Mouse (Mus musculus): Measurements from ENCODE around the gene Pxk. TPM values are rescaled to one million over a fixed set of nuclear protein-coding genes. Genes with fewer than 3 reads are reported as not detected.
A peak's percentile ranks its signal among the peaks of the same experiment; 100 is the strongest.

Pxk gene
- polyA plus RNA-seq, 1 experiment from 2014 or later: 38.3 TPM

DNA sequence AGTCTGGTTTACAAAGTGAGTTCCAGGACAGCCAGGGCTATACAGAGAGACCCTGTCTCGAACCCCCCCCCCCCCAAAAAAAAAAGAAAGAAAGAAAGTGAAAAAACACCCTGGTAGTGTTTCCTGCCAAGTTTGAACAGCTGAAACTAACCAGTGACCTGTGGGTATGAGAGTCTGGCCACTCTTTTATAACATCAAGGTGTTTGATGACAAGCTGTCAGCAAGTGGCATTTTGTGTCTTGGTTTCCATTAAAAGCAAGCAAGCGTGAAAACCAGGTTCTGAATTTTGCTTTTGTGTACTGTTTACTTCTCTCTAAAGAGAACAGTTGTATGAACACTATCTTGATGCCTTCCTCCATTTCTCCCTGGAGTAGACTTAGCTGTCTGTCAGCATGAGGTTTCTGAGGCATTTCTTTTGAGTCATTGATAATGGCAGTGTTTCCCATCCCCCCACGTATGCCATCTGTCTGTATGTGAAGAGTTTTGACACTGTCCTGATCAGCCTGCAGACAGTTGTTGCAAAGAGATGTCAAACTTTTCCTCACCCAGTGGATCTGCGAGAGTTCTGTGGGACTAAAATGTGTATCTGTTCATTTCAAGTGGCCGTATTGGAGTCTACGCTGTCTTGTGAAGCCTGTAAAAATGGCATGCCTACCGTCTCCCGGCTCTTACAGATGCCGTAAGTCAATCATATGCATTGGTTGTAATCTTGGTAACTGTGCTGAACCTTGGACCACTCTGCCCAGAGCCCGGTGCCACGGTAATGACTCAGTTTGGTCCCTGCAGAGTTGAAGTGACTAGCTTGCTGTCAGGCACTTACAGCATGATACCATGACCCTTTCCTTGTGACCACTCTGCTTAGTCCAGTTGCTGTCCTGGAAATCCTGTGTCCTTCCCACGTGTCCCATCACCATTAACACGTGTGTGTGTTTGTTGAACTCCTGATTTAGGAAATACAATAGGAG lies 47.9 kb downstream of the Pxk start:
- H3K27ac ChIP-seq (ENCODE audit: low read length): peak overlapping the region; percentile 3; the same call in 1 of the 2 replicates
- H3K9ac ChIP-seq (ENCODE audit: low read length): no peak overlapping the region
- no peak overlapping the region for H3K4me2 ChIP-seq (ENCODE audit: low read depth, low read length)
- peak; percentile 32; the same call in 1 of the 2 replicates for ATAC-seq (replicated peaks; ENCODE audit: extremely low read depth, insufficient read depth, low FRiP score)
- H3K4me3 ChIP-seq (ENCODE audit: low read length): no peak overlapping the region
- peaks cover 32% of the 10 kb centered on the region for H3K36me3 ChIP-seq (ENCODE audit: control insufficient read depth, insufficient read depth)
- H3K4me1 ChIP-seq (ENCODE audit: control insufficient read depth, insufficient read depth, low read length): 0 out of 2 replicates have a peak, but pooled peaks cover 5% of the 10 kb centered on the region
- 53% methylated on average over 13 of the region's 13 CpGs for WGBS
- no peaks in the 10 kb centered on the region for H3K9me3 ChIP-seq (replicated peaks; ENCODE audit: control insufficient read depth, low read length)
- H3K27me3 ChIP-seq (ENCODE audit: control insufficient read depth, insufficient read depth, low read length): no peaks in the 10 kb centered on the region

- H3K27me3 ChIP-seq (ENCODE audit: control insufficient read depth, insufficient read depth, low read length): no peaks in the 10 kb centered on the region
- no peak overlapping the region for H3K4me3 ChIP-seq (ENCODE audit: low read length)
- H3K4me1 ChIP-seq (ENCODE audit: control insufficient read depth, insufficient read depth, low read length): 0 out of 2 replicates have a peak, but pooled peaks cover 5% of the 10 kb centered on the region
- no peak overlapping the region for H3K4me2 ChIP-seq (ENCODE audit: low read depth, low read length)
- H3K36me3 ChIP-seq (ENCODE audit: control insufficient read depth, insufficient read depth): peaks cover 34% of the 10 kb centered on the region
- ATAC-seq (replicated peaks; ENCODE audit: extremely low read depth, insufficient read depth, low FRiP score): no peak
- no peak overlapping the region for H3K27ac ChIP-seq (ENCODE audit: low read length)
- no peaks in the 10 kb centered on the region for H3K9me3 ChIP-seq (replicated peaks; ENCODE audit: control insufficient read depth, low read length)
- 84% methylated on average over 10 of the region's 11 CpGs for WGBS
- H3K9ac ChIP-seq (ENCODE audit: low read length): no peak overlapping the region
Observed at GRCm38 (mm10) chr14:8146611-8147223, 48.7 kb downstream of the Pxk start.

- 87% methylated on average over 8 of the region's 8 CpGs for WGBS
- Histone ChIP-seq H3K36me3 (ENCODE audit: control insufficient read depth, insufficient read depth) (peaks cover 28% of the 10 kb centered on the region), H3K27me3 (ENCODE audit: control insufficient read depth, insufficient read depth, low read length) (no peaks in the 10 kb centered on the region), H3K9me3 (replicated peaks; ENCODE audit: control insufficient read depth, low read length) (no peaks in the 10 kb centered on the region), H3K4me1 (ENCODE audit: control insufficient read depth, insufficient read depth, low read length) (0 out of 2 replicates have a peak, but pooled peaks cover 5% of the 10 kb centered on the region), H3K4me3 (ENCODE audit: low read length) (no peak overlapping the region), H3K9ac (ENCODE audit: low read length) (no peak overlapping the region), H3K4me2 (ENCODE audit: low read depth, low read length) (no peak overlapping the region), H3K27ac (ENCODE audit: low read length) (no peak overlapping the region)
- ATAC-seq (replicated peaks; ENCODE audit: extremely low read depth, insufficient read depth, low FRiP score): no peak
Observed at GRCm38 (mm10) chr14:8148842-8149241, 50.8 kb downstream of the Pxk start.

- Histone ChIP-seq H3K27me3 (ENCODE audit: control insufficient read depth, insufficient read depth, low read length) (no peaks in the 10 kb centered on the region), H3K27ac (ENCODE audit: low read length) (no peak overlapping the region), H3K4me1 (ENCODE audit: control insufficient read depth, insufficient read depth, low read length) (0 out of 2 replicates have a peak, but pooled peaks cover under 1% of the 10 kb centered on the region), H3K9ac (ENCODE audit: low read length) (no peak overlapping the region), H3K4me3 (ENCODE audit: low read length) (no peak overlapping the region), H3K4me2 (ENCODE audit: low read depth, low read length) (no peak overlapping the region), H3K9me3 (replicated peaks; ENCODE audit: control insufficient read depth, low read length) (no peaks in the 10 kb centered on the region), H3K36me3 (ENCODE audit: control insufficient read depth, insufficient read depth) (peaks cover 25% of the 10 kb centered on the region)
- no peak for ATAC-seq (replicated peaks; ENCODE audit: extremely low read depth, insufficient read depth, low FRiP score)
- 92% methylated on average over 5 of the region's 5 CpGs for WGBS
Observed at GRCm38 (mm10) chr14:8151757-8152156, 53.7 kb downstream of the Pxk start.

DNA sequence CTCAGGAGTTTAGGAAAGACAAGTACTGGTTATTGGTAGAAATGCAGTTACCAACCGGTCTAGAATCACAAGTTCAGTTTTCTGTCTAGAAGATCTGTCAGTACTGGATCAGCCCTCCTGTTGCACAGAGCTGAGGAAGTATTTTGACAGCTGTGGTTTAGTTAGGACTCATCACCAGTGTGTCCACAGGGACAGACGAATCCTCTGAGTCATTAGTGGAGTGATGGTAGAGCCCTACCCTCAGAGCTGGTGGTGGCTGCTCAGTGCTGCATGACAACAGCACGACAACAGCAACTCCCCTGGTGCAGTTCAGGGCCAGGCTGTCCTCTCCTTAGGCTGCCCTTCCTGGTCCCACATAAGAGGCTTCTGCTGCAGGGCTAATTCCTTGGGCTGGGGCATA lies 56.1 kb downstream of the Pxk start:
- Histone ChIP-seq H3K27me3 (ENCODE audit: control insufficient read depth, insufficient read depth, low read length) (no peaks in the 10 kb centered on the region), H3K4me1 (ENCODE audit: control insufficient read depth, insufficient read depth, low read length) (no peaks in the 10 kb centered on the region), H3K27ac (ENCODE audit: low read length) (no peak overlapping the region), H3K4me3 (ENCODE audit: low read length) (no peak overlapping the region), H3K4me2 (ENCODE audit: low read depth, low read length) (no peak overlapping the region), H3K9me3 (replicated peaks; ENCODE audit: control insufficient read depth, low read length) (no peaks in the 10 kb centered on the region), H3K9ac (ENCODE audit: low read length) (no peak overlapping the region), H3K36me3 (ENCODE audit: control insufficient read depth, insufficient read depth) (peaks cover 20% of the 10 kb centered on the region)
- ATAC-seq (replicated peaks; ENCODE audit: extremely low read depth, insufficient read depth, low FRiP score): no peak
- WGBS: 74% methylated on average over 3 of the region's 3 CpGs

DNA sequence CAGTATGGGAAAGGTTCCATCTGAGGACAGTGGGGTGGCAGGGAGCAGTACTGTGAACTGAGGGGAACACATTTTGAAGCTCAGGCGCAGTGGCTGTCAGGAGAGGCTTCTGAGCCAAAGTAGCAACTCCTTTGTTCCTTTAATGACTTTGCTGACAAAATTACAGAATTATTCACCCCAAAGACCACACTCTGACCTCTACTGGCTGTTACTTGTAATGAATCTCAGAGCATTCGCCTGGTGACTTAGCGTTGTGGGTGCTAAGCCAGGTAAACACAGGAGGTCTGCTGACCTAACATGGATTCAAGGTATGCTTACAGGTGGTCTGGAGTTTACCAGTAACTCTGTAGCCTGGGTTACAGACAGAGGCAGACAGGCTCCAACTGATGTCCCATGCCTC lies 58.9 kb downstream of the Pxk start:
- Histone ChIP-seq H3K27me3 (ENCODE audit: control insufficient read depth, insufficient read depth, low read length) (no peaks in the 10 kb centered on the region), H3K27ac (ENCODE audit: low read length) (no peak overlapping the region), H3K4me1 (ENCODE audit: control insufficient read depth, insufficient read depth, low read length) (no peaks in the 10 kb centered on the region), H3K9me3 (replicated peaks; ENCODE audit: control insufficient read depth, low read length) (no peaks in the 10 kb centered on the region), H3K36me3 (ENCODE audit: control insufficient read depth, insufficient read depth) (peaks cover 15% of the 10 kb centered on the region), H3K9ac (ENCODE audit: low read length) (no peak overlapping the region), H3K4me3 (ENCODE audit: low read length) (no peak overlapping the region), H3K4me2 (ENCODE audit: low read depth, low read length) (no peak overlapping the region)
- 26% methylated on average over 3 of the region's 3 CpGs for whole genome bisulfite sequencing
- ATAC-seq (replicated peaks; ENCODE audit: extremely low read depth, insufficient read depth, low FRiP score): no peak

- Histone ChIP-seq H3K4me1 (ENCODE audit: control insufficient read depth, insufficient read depth, low read length) (no peaks in the 10 kb centered on the region), H3K9ac (ENCODE audit: low read length) (no peak overlapping the region), H3K27ac (ENCODE audit: low read length) (no peak overlapping the region), H3K27me3 (ENCODE audit: control insufficient read depth, insufficient read depth, low read length) (no peaks in the 10 kb centered on the region), H3K4me2 (ENCODE audit: low read depth, low read length) (no peak overlapping the region), H3K36me3 (ENCODE audit: control insufficient read depth, insufficient read depth) (peaks cover 12% of the 10 kb centered on the region), H3K9me3 (replicated peaks; ENCODE audit: control insufficient read depth, low read length) (no peaks in the 10 kb centered on the region), H3K4me3 (ENCODE audit: low read length) (no peak overlapping the region)
- WGBS: 72% methylated on average over 3 of the region's 3 CpGs
- ATAC-seq (replicated peaks; ENCODE audit: extremely low read depth, insufficient read depth, low FRiP score): no peak
Observed at GRCm38 (mm10) chr14:8158721-8159120, 60.7 kb downstream of the Pxk start.

DNA sequence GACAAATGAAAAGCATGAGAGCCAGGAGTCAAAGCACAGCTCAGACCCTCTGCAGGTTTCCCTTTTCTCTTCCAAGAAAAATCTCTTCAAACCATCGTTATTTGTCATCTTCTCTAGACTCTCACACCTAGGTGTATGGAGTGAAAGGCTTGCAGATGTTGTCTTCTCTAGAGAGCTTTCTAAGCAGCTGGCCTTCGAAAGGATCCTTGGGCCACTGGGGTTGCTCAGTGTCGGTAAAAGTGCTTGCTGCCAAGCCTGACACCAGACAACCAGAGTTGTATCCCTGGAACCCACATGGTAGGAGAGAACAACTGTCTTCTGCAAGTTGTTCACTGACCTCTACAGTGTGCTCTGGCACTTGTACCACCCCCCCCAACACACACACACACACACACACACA lies 61.1 kb downstream of the Pxk start:
- Histone ChIP-seq H3K36me3 (ENCODE audit: control insufficient read depth, insufficient read depth) (peaks cover 16% of the 10 kb centered on the region), H3K27ac (ENCODE audit: low read length) (no peak overlapping the region)

DNA sequence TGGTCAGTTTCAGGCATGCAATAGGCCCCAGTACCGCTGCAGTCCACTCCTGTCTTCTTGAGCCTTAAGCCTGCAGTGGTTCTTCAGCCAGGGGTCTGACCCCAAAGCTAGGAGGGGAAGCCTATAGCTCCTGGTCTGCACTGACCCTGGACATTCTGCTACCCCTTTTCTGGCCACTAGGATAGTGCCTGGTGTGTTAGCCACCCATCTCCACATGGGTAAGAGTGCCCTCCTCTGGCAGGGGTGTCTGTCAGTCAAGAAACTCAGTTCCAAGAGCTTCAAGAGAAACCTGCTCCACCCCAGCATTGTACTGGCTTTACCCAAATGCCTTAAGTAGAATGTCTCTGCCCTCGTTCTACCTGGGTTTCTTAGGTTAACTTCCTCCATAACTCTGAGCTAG lies 63.8 kb downstream of the Pxk start:
- H3K27me3 ChIP-seq (ENCODE audit: control insufficient read depth, insufficient read depth, low read length): no peaks in the 10 kb centered on the region
- 92% methylated on average over 2 of the region's 2 CpGs for WGBS
- H3K36me3 ChIP-seq (ENCODE audit: control insufficient read depth, insufficient read depth): peaks cover 36% of the 10 kb centered on the region
- no peak for ATAC-seq (replicated peaks; ENCODE audit: extremely low read depth, insufficient read depth, low FRiP score)
- no peak overlapping the region for H3K27ac ChIP-seq (ENCODE audit: low read length)
- no peak overlapping the region for H3K4me2 ChIP-seq (ENCODE audit: low read depth, low read length)
- H3K9me3 ChIP-seq (replicated peaks; ENCODE audit: control insufficient read depth, low read length): no peaks in the 10 kb centered on the region
- no peak overlapping the region for H3K4me3 ChIP-seq (ENCODE audit: low read length)
- H3K4me1 ChIP-seq (ENCODE audit: control insufficient read depth, insufficient read depth, low read length): no peaks in the 10 kb centered on the region
- H3K9ac ChIP-seq (ENCODE audit: low read length): no peak overlapping the region

More for the DNA sequence above, 61.1 kb downstream of the Pxk start:
- H3K4me2 ChIP-seq (ENCODE audit: low read depth, low read length): no peak overlapping the region
- H3K4me1 ChIP-seq (ENCODE audit: control insufficient read depth, insufficient read depth, low read length): no peaks in the 10 kb centered on the region
- no peak for ATAC-seq (replicated peaks; ENCODE audit: extremely low read depth, insufficient read depth, low FRiP score)
- no peaks in the 10 kb centered on the region for H3K9me3 ChIP-seq (replicated peaks; ENCODE audit: control insufficient read depth, low read length)
- WGBS: 71% methylated on average over 3 of the region's 3 CpGs
- no peak overlapping the region for H3K4me3 ChIP-seq (ENCODE audit: low read length)
- no peaks in the 10 kb centered on the region for H3K27me3 ChIP-seq (ENCODE audit: control insufficient read depth, insufficient read depth, low read length)
- H3K9ac ChIP-seq (ENCODE audit: low read length): no peak overlapping the region
